Mouse (Mus musculus) ES-E14 (cell line): ENCODE results near the gene Krt31.

Source experiments
- HCFC1 ChIP-seq: IDR thresholded peaks from 2 replicates; pipeline ENCODE4 v1.6.1; 2012; ENCODE audit warnings: low read length, inconsistent platforms, borderline replicate concordance; ENCODE audit not compliant: insufficient read depth
- ZC3H11A ChIP-seq: IDR thresholded peaks from 2 replicates; pipeline ENCODE4 v1.6.1; 2012; ENCODE audit warnings: low read depth, mild to moderate bottlenecking, inconsistent platforms, low read length, borderline replicate concordance
- ZNF384 ChIP-seq: IDR thresholded peaks from 2 replicates; pipeline ENCODE4 v1.6.1; 2012; ENCODE audit warnings: low read depth, low read length, inconsistent platforms

GRCm38 (mm10) chr11:100066236-100067010 lies 16.1 kb upstream of the Krt31 start:
- TF ChIP-seq HCFC1 (no peak), ZNF384 (no peak), ZC3H11A (no peak)
